Mouse (Mus musculus): ENCODE measurements around the gene Isg20. TPM values are rescaled to one million over a fixed set of nuclear protein-coding genes. Genes with fewer than 3 reads are reported as not detected.

The Isg20 gene
- total and polyA plus RNA-seq, 3 experiments: 6.9 to 44.2 (median 19.9) TPM

GRCm38 (mm10) chr7:78953886-78954572 lies 40.8 kb downstream of the Isg20 start:
- H3K27ac ChIP-seq (ENCODE audit: insufficient read depth, low read depth): no peak overlapping the region
- dilution Hi-C loops (cut with MboI; ENCODE audit: extremely low pct_ligation_motif_present, extremely low pct_unique_long_range_greater_than_20kb, low sequenced_read_pairs) (no loop called here), in situ Hi-C loops (cut with MboI; ENCODE audit: low pct_ligation_motif_present, low pct_unique_long_range_greater_than_20kb, low sequenced_read_pairs) (no loop called here)
- peaks cover 2 to 5% of the 10 kb centered on the region in 2 experiments; a peak in 1 of 4 replicates for H3K4me1 ChIP-seq (ENCODE audit: control insufficient read depth in 1 of 2, insufficient read depth in 2 of 2)
- peaks cover 83% of the 10 kb centered on the region for H3K27me3 ChIP-seq (replicated peaks)
- no peaks in the 10 kb centered on the region for H3K79me2 ChIP-seq (replicated peaks; ENCODE audit: control insufficient read depth, extremely low read depth, insufficient read depth, poor library complexity, severe bottlenecking)
- peak overlapping the region in 1 of 3 experiments; percentile 6 for H3K4me3 ChIP-seq (replicated peaks in 1 of 3; ENCODE audit: low read depth in 2 of 3, low read length in 2 of 3, poor library complexity in 1 of 3)
- no peak overlapping the region for H3K9ac ChIP-seq (ENCODE audit: insufficient read depth, low read depth)
- no peaks in the 10 kb centered on the region for H3K9me3 ChIP-seq (replicated peaks; ENCODE audit: low read length)
- no peaks in the 10 kb centered on the region for H3K36me3 ChIP-seq (replicated peaks in 1 of 2; ENCODE audit: control insufficient read depth in 1 of 2, insufficient read depth in 1 of 2, low read length in 1 of 2)
- DNase-seq (ENCODE audit: extremely low read depth): no peak
- TF ChIP-seq CHD1 (IDR thresholded peaks at IDR 0.05; ENCODE audit: low read depth, low read length): no peak
- TF ChIP-seq HCFC1 (IDR thresholded peaks at IDR 0.05; ENCODE audit: low read depth, low read length): no peak
- TF ChIP-seq UBTF (IDR thresholded peaks at IDR 0.05; ENCODE audit: low read depth, low read length): no peak
- 0 out of 2 replicates have a peak, but pooled peaks have one; percentile 20 for TF ChIP-seq CHD2 (IDR thresholded peaks at IDR 0.05; ENCODE audit: low read length)
- no peak for TF ChIP-seq NELFE (IDR thresholded peaks at IDR 0.05; ENCODE audit: low read depth, low read length)
- TF ChIP-seq MAX (IDR thresholded peaks at IDR 0.05; ENCODE audit: low read length): no peak
- TF ChIP-seq MYC (IDR thresholded peaks at IDR 0.05; ENCODE audit: low read depth, low read length): no peak
- TF ChIP-seq E2F4 (IDR thresholded peaks at IDR 0.05; ENCODE audit: insufficient replicate concordance, low read depth, low read length): no peak
- peak overlapping the region; percentile 41 for H3K4me2 ChIP-seq (ENCODE audit: insufficient read depth, low read depth, poor library complexity, severe bottlenecking)

GRCm38 (mm10) chr7:78954619-78955018 lies 41.4 kb downstream of the Isg20 start:
- Histone ChIP-seq H3K4me2 (ENCODE audit: insufficient read depth, low read depth, poor library complexity, severe bottlenecking) (no peak overlapping the region), H3K9me3 (replicated peaks; ENCODE audit: low read length) (no peaks in the 10 kb centered on the region), H3K27ac (ENCODE audit: insufficient read depth, low read depth) (no peak overlapping the region), H3K4me3 (replicated peaks in 1 of 3; ENCODE audit: low read depth in 2 of 3, low read length in 2 of 3, poor library complexity in 1 of 3) (no peak overlapping the region), H3K4me1 (ENCODE audit: control insufficient read depth in 1 of 2, insufficient read depth in 2 of 2) (peaks cover 2 to 5% of the 10 kb centered on the region in 2 experiments; a peak in 1 of 4 replicates), H3K79me2 (replicated peaks; ENCODE audit: control insufficient read depth, extremely low read depth, insufficient read depth, poor library complexity, severe bottlenecking) (no peaks in the 10 kb centered on the region), H3K27me3 (replicated peaks) (peaks cover 84% of the 10 kb centered on the region), H3K36me3 (replicated peaks in 1 of 2; ENCODE audit: control insufficient read depth in 1 of 2, insufficient read depth in 1 of 2, low read length in 1 of 2) (no peaks in the 10 kb centered on the region), H3K9ac (ENCODE audit: insufficient read depth, low read depth) (no peak overlapping the region)
- dilution Hi-C loops (cut with MboI; ENCODE audit: extremely low pct_ligation_motif_present, extremely low pct_unique_long_range_greater_than_20kb, low sequenced_read_pairs): no loop called here
- no peak for DNase-seq (ENCODE audit: extremely low read depth)
- no peak for TF ChIP-seq TBP (conservative IDR thresholded peaks at IDR 0.05; ENCODE audit: low read depth, low read length)
- TF ChIP-seq MAFK (IDR thresholded peaks at IDR 0.05; ENCODE audit: insufficient replicate concordance, low read length): no peak
- no peak for TF ChIP-seq BHLHE40 (IDR thresholded peaks at IDR 0.05; ENCODE audit: low read depth, low read length)
- in situ Hi-C loops (cut with MboI; ENCODE audit: low pct_ligation_motif_present, low pct_unique_long_range_greater_than_20kb, low sequenced_read_pairs): no loop called here

GRCm38 (mm10) chr7:78955086-78955485 lies 41.9 kb downstream of the Isg20 start:
- Histone ChIP-seq H3K27ac (ENCODE audit: insufficient read depth, low read depth) (no peak overlapping the region), H3K4me2 (ENCODE audit: insufficient read depth, low read depth, poor library complexity, severe bottlenecking) (no peak overlapping the region), H3K9ac (ENCODE audit: insufficient read depth, low read depth) (no peak overlapping the region), H3K27me3 (replicated peaks) (peaks cover 84% of the 10 kb centered on the region), H3K9me3 (replicated peaks; ENCODE audit: low read length) (no peaks in the 10 kb centered on the region), H3K79me2 (replicated peaks; ENCODE audit: control insufficient read depth, extremely low read depth, insufficient read depth, poor library complexity, severe bottlenecking) (no peaks in the 10 kb centered on the region), H3K36me3 (replicated peaks in 1 of 2; ENCODE audit: control insufficient read depth in 1 of 2, insufficient read depth in 1 of 2, low read length in 1 of 2) (no peaks in the 10 kb centered on the region), H3K4me3 (replicated peaks in 1 of 3; ENCODE audit: low read depth in 2 of 3, low read length in 2 of 3, poor library complexity in 1 of 3) (no peak overlapping the region), H3K4me1 (ENCODE audit: control insufficient read depth in 1 of 2, insufficient read depth in 2 of 2) (peaks cover 2 to 5% of the 10 kb centered on the region in 2 experiments; a peak in 1 of 4 replicates)
- no peak for DNase-seq (ENCODE audit: extremely low read depth)
- TF ChIP-seq RAD21 (IDR thresholded peaks at IDR 0.05; ENCODE audit: low read depth, low read length): no peak
- TF ChIP-seq UBTF (IDR thresholded peaks at IDR 0.05; ENCODE audit: low read depth, low read length): no peak
- TF ChIP-seq ELF1 (IDR thresholded peaks at IDR 0.05; ENCODE audit: low read depth, low read length): no peak
- TF ChIP-seq ETS1 (conservative IDR thresholded peaks at IDR 0.05; ENCODE audit: low read depth, low read length): no peak
- TF ChIP-seq MAX (IDR thresholded peaks at IDR 0.05; ENCODE audit: low read length): no peak
- no peak for TF ChIP-seq SMC3 (IDR thresholded peaks at IDR 0.05; ENCODE audit: low read depth, low read length)
- TF ChIP-seq ZKSCAN1 (IDR thresholded peaks at IDR 0.05; ENCODE audit: borderline replicate concordance, low read depth, low read length): no peak
- TF ChIP-seq ZNF384 (IDR thresholded peaks at IDR 0.05; ENCODE audit: low read depth, low read length): no peak
- TF ChIP-seq MXI1 (IDR thresholded peaks at IDR 0.05; ENCODE audit: low read depth, low read length): no peak
- TF ChIP-seq TBP (conservative IDR thresholded peaks at IDR 0.05; ENCODE audit: low read depth, low read length): no peak
- TF ChIP-seq MEF2A (IDR thresholded peaks at IDR 0.05; ENCODE audit: borderline replicate concordance, low read depth, low read length): no peak
- TF ChIP-seq PAX5 (IDR thresholded peaks at IDR 0.05; ENCODE audit: low read length): no peak
- TF ChIP-seq BHLHE40 (IDR thresholded peaks at IDR 0.05; ENCODE audit: low read depth, low read length): no peak
- in situ Hi-C loops (cut with MboI; ENCODE audit: low pct_ligation_motif_present, low pct_unique_long_range_greater_than_20kb, low sequenced_read_pairs): no loop called here
- dilution Hi-C loops (cut with MboI; ENCODE audit: extremely low pct_ligation_motif_present, extremely low pct_unique_long_range_greater_than_20kb, low sequenced_read_pairs): no loop called here

All from CH12.LX (cell line).